Mouse (Mus musculus) telencephalon, adult 2 months (tissue): ENCODE measurements at regions not wholly inside any gene's neighbourhood (a gene's known extent, or its start where the extent isn't known, plus 50 kb on each side); places are given as distances from the start of the nearest gene placed in this dataset.
A peak's percentile ranks its signal among the peaks of the same experiment; 100 is the strongest.

Experiments used
- DNase-seq: peaks from one replicate; pipeline ENCODE4 v3.0.0-alpha.2; 2011; ENCODE audit warnings: low read depth, low spot score

- no peak for DNase-seq
These were observed 263.4 kb downstream of the Mreg start for GRCm38 (mm10) chr1:71948686-71949085.

DNA sequence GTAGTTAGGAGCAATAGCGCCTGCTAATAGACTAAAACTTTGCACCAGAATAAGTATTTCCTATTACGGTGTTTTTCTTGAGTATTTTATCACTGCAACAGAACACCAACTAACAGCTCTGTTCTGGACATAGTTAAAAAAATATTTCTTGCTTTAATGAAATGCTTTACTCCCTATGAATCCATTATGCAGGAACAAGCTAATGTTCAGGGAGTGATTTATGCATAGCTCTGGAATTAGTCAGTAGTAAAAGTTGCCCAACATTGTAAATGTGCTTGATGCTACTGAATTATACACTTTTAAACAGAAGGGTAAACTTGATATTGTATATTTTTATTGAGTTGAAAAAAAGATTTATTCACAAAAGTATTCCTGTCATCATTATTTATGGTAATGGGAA, 264.6 kb downstream of the Mreg start:
- DNase-seq = no peak

GRCm38 (mm10) chr1:71946911-71947310, 265.2 kb downstream of the Mreg start:
- DNase-seq = no peak

DNA sequence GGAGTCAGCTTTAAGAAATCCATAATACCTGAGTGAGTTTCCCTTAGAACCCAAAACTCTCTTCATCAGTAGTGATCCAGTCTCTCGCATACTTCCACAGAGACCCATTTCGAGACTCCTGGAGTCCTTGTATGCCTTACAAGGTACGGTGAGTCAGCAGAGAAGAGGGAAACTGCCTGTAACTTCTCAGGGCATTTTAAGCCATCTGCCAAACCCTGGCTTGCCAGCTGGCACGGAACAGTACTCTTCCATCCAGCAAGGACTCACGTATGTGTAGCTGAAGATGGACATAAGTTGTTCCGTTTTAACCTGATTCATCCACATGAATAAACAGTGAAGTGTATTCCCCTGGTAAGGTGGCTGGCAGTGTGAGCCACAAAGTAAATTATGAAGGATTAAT, 267.0 kb downstream of the Mreg start:
- peak; percentile 26 for DNase-seq

- no peak for DNase-seq
These were observed 267.6 kb downstream of the Mreg start for GRCm38 (mm10) chr1:71944531-71944930.

GRCm38 (mm10) chr1:71942145-71942544, 270.0 kb downstream of the Mreg start:
- no peak for DNase-seq

DNA sequence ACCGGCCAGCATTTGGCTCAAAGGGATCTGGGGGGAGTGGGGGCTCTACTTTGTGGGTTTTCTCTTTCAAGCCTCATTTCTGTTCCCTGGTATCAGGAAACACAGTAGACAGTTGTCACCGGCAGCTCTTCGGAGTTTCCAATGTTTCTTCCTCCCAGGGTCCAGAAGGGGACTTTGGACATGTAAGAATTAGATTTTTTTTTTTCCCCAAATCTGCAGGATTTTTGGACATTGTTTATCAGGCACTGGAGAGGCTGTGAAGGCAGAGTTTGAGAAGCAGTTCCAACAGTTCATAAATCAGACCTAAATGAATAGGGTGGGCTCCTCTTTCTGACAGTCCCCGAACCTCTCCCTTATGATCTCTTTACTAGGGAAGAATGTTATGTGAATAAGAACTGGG, 270.4 kb downstream of the Mreg start:
- DNase-seq = no peak

DNA sequence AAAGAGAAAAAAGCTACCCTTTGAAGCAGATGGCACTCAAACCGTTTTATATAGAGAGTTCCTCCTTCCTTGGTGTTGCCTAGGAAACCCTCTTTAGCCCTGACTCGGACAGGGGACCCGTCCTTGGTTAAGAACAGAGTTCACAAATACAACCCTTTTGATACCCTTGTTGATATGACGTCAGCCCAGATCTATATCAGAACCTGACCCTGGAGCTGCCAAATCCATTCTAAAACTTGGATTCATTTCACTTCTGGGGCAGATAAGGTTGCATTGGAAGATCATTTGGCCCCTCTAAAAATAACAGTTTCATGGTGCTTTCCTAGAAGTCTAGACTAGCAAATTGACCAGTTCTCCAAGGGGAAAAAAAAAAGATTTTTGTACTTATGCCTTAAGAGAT, 271.2 kb downstream of the Mreg start:
- no peak for DNase-seq

DNA sequence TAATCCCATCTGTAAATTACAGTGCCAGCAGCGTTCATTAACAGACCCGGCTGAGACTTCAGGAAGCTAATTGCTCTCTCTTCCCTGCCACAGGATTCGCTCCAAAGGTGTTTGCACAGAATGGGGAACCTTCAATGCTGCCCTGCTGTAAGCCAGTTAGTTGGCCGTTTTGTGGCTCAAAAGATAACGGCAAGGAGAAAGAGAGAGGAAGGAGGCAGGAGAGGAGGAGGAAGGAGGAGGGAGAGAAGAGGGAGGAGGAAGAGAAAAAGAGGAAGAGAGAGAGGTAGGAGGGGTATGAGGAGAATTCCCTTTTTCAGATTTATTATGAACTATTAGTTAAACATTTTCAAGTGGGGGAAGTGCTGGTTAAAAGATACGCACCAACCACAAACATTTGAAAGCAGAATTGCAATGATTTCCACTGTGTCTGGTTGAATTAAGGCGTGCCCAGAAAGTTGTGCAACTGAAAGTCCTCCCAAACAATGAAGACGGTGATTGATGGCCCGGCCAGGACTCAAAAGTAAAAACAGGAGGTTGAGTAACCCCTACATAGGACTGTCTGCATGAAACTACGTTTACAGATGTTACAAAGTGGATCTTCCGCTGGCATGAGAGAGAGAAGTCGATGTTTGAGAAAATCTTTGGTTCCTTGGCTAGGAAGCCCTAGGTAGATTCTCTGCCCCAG, 273.6 kb downstream of the Mreg start:
- no peak for DNase-seq

- no peak for DNase-seq
These were observed 274.2 kb downstream of the Mreg start for GRCm38 (mm10) chr1:71937922-71938321.

DNA sequence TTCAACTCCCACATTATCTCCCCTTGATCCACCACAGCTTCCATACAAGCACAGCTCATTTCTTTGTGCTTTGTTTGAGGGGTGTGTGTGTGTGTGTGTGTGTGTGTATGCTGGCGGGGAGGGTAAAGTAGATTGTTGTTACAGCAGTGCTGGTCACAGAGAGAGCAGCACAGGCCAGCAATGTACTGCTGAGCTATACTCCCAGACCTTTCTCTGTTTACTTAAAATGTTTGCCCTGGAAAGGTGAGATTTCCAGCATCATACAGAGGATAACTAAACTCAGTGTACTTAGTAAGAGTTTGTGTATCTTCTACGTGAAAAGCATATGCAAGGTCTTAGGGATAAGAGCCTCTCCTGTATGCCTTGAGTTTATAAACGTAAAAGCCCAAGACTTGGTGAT, 274.9 kb downstream of the Mreg start:
- no peak for DNase-seq

GRCm38 (mm10) chr1:71936501-71937129, 275.5 kb downstream of the Mreg start:
- DNase-seq = no peak

- no peak for DNase-seq
These were observed 272.5 kb upstream of the Fn1 start for GRCm38 (mm10) chr1:71925501-71925900.

- no peak for DNase-seq
These were observed 271.9 kb upstream of the Fn1 start for GRCm38 (mm10) chr1:71924884-71925283.

- DNase-seq = no peak
These were observed 270.7 kb upstream of the Fn1 start for GRCm38 (mm10) chr1:71923731-71924130.

- DNase-seq = no peak
These were observed 268.5 kb upstream of the Fn1 start for GRCm38 (mm10) chr1:71921456-71921855.

DNA sequence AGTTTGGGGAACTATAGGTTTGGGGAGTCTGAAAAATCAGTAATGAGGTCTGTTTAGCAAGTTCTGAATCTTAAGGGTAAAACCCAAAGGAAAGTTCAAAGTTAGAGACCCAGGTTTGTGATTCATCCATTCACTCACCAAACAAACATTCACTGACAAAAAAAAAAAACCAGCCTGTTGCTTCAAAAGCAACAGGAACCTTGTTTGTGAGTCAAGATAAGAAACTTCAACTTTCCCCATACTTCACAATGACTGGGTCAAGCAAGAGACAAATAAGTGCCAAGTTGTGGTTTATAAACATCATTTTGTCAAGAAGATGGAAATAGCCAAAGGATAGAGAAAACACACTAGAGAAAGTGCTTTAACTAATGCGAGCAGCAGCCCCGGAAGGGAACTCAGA, 266.9 kb upstream of the Fn1 start:
- DNase-seq = no peak

- no peak for DNase-seq
These were observed 264.0 kb upstream of the Fn1 start for GRCm38 (mm10) chr1:71917021-71917420.

GRCm38 (mm10) chr1:71914439-71914838, 261.4 kb upstream of the Fn1 start:
- DNase-seq = no peak

- DNase-seq = no peak
These were observed 260.2 kb upstream of the Fn1 start for GRCm38 (mm10) chr1:71913221-71913620.

DNA sequence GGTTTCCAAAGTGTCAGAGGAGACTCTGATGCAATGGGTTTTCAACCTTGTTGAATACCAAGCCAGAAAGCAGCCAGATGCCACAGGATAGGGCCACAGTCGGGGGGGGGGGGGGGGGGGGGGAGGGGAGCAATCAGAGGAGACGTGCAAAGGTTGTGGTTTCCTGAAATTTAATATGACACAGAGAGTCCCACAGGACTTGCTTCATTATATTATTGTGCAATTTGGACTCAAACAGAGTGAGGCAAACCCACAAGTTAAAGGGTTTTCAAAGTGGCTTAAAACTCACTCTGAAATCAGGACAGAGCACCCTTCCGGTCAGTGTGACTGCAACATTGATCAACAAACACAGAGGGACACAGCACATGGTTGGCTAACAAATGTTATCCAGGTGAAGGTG, 259.4 kb upstream of the Fn1 start:
- no peak for DNase-seq

DNA sequence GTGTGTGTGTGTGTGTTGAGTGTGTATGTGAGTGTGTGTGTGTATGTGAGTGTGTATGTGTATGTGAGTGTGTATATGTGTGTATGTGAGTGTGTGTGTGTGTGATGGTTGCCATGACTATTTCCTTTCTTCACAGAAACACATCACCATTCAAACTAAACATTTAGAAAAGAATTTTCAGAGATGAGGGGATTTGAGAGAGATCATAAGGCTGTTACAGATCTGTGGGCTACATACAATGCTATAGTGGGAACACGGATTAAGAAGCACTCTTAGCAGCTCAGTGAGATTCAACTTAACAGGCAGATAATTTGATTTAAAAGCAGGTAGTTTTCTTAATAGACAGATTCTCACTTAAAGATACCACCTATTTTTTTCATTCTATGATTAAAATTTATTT, 257.1 kb upstream of the Fn1 start:
- DNase-seq = no peak

DNA sequence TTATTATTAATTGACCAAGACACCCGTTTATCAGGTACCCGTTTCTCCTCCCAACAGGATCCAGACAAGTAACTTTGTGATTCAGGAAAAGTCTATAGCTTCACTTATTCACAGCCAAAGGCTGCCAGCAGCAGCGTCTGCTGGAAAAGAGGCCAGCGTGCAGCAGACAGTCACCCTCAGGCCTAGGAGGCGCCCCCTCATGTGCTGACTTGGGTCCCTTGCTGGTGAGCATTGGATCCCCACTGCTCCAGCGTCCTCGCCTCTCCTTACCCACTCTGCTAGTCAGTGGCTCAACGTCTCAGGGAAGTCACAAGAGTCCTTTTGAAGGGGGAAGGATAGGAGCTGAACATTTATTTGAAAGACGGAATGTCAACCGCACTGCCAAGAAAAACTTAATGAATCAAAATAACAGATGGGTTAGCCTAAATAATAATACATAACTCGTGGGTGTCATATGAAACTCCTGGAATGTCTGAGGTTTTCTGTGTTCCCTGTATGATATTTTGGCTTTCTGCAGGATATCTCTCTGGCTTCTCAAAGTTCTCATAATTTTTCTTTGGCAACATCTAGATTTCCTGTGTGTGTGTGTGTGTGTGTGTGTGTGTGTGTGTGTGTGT, 256.6 kb upstream of the Fn1 start:
- no peak for DNase-seq
